Mouse (Mus musculus): ENCODE measurements around the gene Oxt.

GRCm38 (mm10) chr2:130564063-130564462 lies 11.9 kb upstream of the Oxt start:
- TF ChIP-seq GATA1 (IDR thresholded peaks at IDR 0.05; ENCODE audit: low read length) (no peak), TAL1 (IDR thresholded peaks at IDR 0.05; ENCODE audit: low read length) (no peak)
